Mouse (Mus musculus) hindbrain, embryonic 16.5 days (tissue): ENCODE measurements around the gene Spsb1. TPM values are rescaled to one million over a fixed set of nuclear protein-coding genes. Genes with fewer than 3 reads are reported as not detected.

ENCODE experiments used
- ATAC-seq: fragments of 200-750 bp; cut with Nextera tagmentation; 2 replicates; pipeline ENCODE4 v1.8.0; 2017; ENCODE audit warnings: moderate TSS enrichment, moderate library complexity
- H3K27ac ChIP-seq: fragments of 300-500 bp; sonication (generic); 2 replicates; pipeline ENCODE4 v1.5.1; 2014; ENCODE audit warnings: low read depth, mild to moderate bottlenecking, control low read depth, low read length, moderate library complexity
- H3K27me3 ChIP-seq: fragments of 300-500 bp; sonication (generic); replicated peaks from 2 replicates; pipeline ENCODE4 v1.6.1; 2014; ENCODE audit warnings: low read length; ENCODE audit not compliant: control insufficient read depth, insufficient read depth
- H3K36me3 ChIP-seq: fragments of 300-500 bp; sonication (generic); 2 replicates; pipeline ENCODE4 v1.6.1; 2014; ENCODE audit warnings: mild to moderate bottlenecking, low read length, moderate library complexity, mixed read lengths; ENCODE audit not compliant: control insufficient read depth, insufficient read depth
- H3K4me1 ChIP-seq: fragments of 300-500 bp; sonication (generic); 2 replicates; pipeline ENCODE4 v1.6.1; 2014; ENCODE audit warnings: low read depth, low read length; ENCODE audit not compliant: control insufficient read depth, insufficient read depth
- H3K4me2 ChIP-seq: fragments of 300-500 bp; sonication (generic); 2 replicates; pipeline ENCODE4 v1.6.1; 2014; ENCODE audit warnings: mild to moderate bottlenecking, low read length, control low read depth, moderate library complexity
- H3K4me3 ChIP-seq: fragments of 300-500 bp; sonication (generic); 2 replicates; pipeline ENCODE4 v1.5.1; 2014; ENCODE audit warnings: mild to moderate bottlenecking, low read length, control low read depth, moderate library complexity
- H3K9ac ChIP-seq: fragments of 300-500 bp; sonication (generic); 2 replicates; pipeline ENCODE4 v1.6.1; 2014; ENCODE audit warnings: low read depth, mild to moderate bottlenecking, control low read depth, low read length, moderate library complexity
- H3K9me3 ChIP-seq: fragments of 300-500 bp; sonication (generic); 2 replicates; pipeline ENCODE4 v1.6.1; 2014; ENCODE audit warnings: mild to moderate bottlenecking, low read length, moderate library complexity; ENCODE audit not compliant: control insufficient read depth
- WGBS: fragments of 180-500 bp; shearing (Covaris S2); extraction: QIAGEN DNeasy Blood & Tissue Kit; methylation state at CpG from one replicate; pipeline ENCODE4 v1.1.7; 2014; 5-methylcytosine and 5-hydroxymethylcytosine counted together
- polyA plus RNA-seq: library from polyadenylated mRNA; unstranded; fragments of >200 nt; fragmentation: Nextera tagmentation; extraction: Ambion mirVana; gene quantifications from 2 replicates; pipeline ENCODE4 v1.2.1, GENCODE M21; 2015

The Spsb1 gene
- polyA plus RNA-seq, 1 experiment from 2014 or later: 10.1 TPM

GRCm38 (mm10) chr4:149867351-149867750 lies 87.5 kb downstream of the Spsb1 start:
- Histone ChIP-seq H3K27me3 (no peaks in the 10 kb centered on the region), H3K9me3 (no peaks in the 10 kb centered on the region), H3K4me1 (no peaks in the 10 kb centered on the region; the same call in 1 of the 2 replicates), H3K27ac (no peak overlapping the region), H3K36me3 (no peaks in the 10 kb centered on the region), H3K9ac (no peak overlapping the region), H3K4me2 (no peak overlapping the region), H3K4me3 (no peak overlapping the region)
- 72% methylated on average over 4 of the region's 4 CpGs for WGBS
- ATAC-seq: no peak

GRCm38 (mm10) chr4:149864395-149864794 lies 90.4 kb downstream of the Spsb1 start:
- ATAC-seq: no peak

GRCm38 (mm10) chr4:149863522-149863921 lies 91.3 kb downstream of the Spsb1 start:
- Histone ChIP-seq H3K4me3 (no peak overlapping the region), H3K4me2 (no peak overlapping the region), H3K9ac (no peak overlapping the region), H3K9me3 (no peaks in the 10 kb centered on the region), H3K27me3 (no peaks in the 10 kb centered on the region), H3K27ac (no peak overlapping the region), H3K4me1 (no peaks in the 10 kb centered on the region; the same call in 1 of the 2 replicates), H3K36me3 (no peaks in the 10 kb centered on the region)
- WGBS: 88% methylated on average over 9 of the region's 9 CpGs
- no peak for ATAC-seq

More at GRCm38 (mm10) chr4:149864395-149864794, 90.4 kb downstream of the Spsb1 start:
- Histone ChIP-seq H3K4me2 (no peak overlapping the region), H3K36me3 (no peaks in the 10 kb centered on the region), H3K4me1 (no peaks in the 10 kb centered on the region; the same call in 1 of the 2 replicates), H3K27me3 (no peaks in the 10 kb centered on the region), H3K9ac (no peak overlapping the region), H3K27ac (no peak overlapping the region), H3K4me3 (no peak overlapping the region), H3K9me3 (no peaks in the 10 kb centered on the region)
- WGBS: 73% methylated on average over 4 of the region's 4 CpGs

GRCm38 (mm10) chr4:149860393-149860792 lies 94.5 kb downstream of the Spsb1 start:
- H3K4me2 ChIP-seq: no peak overlapping the region
- no peak overlapping the region for H3K4me3 ChIP-seq
- no peak overlapping the region for H3K27ac ChIP-seq
- WGBS: 73% methylated on average over 6 of the region's 6 CpGs
- no peak overlapping the region for H3K9ac ChIP-seq
- no peaks in the 10 kb centered on the region for H3K27me3 ChIP-seq
- no peak for ATAC-seq
- no peaks in the 10 kb centered on the region for H3K36me3 ChIP-seq
- no peaks in the 10 kb centered on the region for H3K4me1 ChIP-seq
- no peaks in the 10 kb centered on the region for H3K9me3 ChIP-seq

- 64% methylated on average over 8 of the region's 8 CpGs for WGBS
- ATAC-seq: no peak
- Histone ChIP-seq H3K9ac (no peak overlapping the region), H3K36me3 (no peaks in the 10 kb centered on the region), H3K4me1 (peaks cover 8% of the 10 kb centered on the region), H3K27me3 (no peaks in the 10 kb centered on the region), H3K27ac (no peak overlapping the region), H3K4me3 (no peak overlapping the region), H3K4me2 (no peak overlapping the region), H3K9me3 (no peaks in the 10 kb centered on the region)
Observed at GRCm38 (mm10) chr4:149858584-149858983, 96.3 kb downstream of the Spsb1 start.

GRCm38 (mm10) chr4:149858097-149858496 lies 96.7 kb downstream of the Spsb1 start:
- 80% methylated on average over 6 of the region's 6 CpGs for WGBS
- Histone ChIP-seq H3K4me2 (no peak overlapping the region), H3K36me3 (no peaks in the 10 kb centered on the region), H3K27me3 (no peaks in the 10 kb centered on the region), H3K4me1 (peaks cover 8% of the 10 kb centered on the region), H3K9ac (no peak overlapping the region), H3K4me3 (no peak overlapping the region), H3K27ac (no peak overlapping the region), H3K9me3 (no peaks in the 10 kb centered on the region)
- ATAC-seq: no peak

- no peaks in the 10 kb centered on the region for H3K9me3 ChIP-seq
Observed at GRCm38 (mm10) chr4:149857688-149858087, 97.2 kb downstream of the Spsb1 start.

GRCm38 (mm10) chr4:149855892-149856807 lies 98.7 kb downstream of the Spsb1 start:
- H3K9me3 ChIP-seq: no peaks in the 10 kb centered on the region
- no peaks in the 10 kb centered on the region for H3K36me3 ChIP-seq
- ATAC-seq: no peak
- H3K27ac ChIP-seq: no peak overlapping the region
- H3K4me3 ChIP-seq: no peak overlapping the region
- no peaks in the 10 kb centered on the region for H3K27me3 ChIP-seq
- no peak overlapping the region for H3K4me2 ChIP-seq
- peaks cover 8% of the 10 kb centered on the region for H3K4me1 ChIP-seq
- 67% methylated on average over 19 of the region's 19 CpGs for WGBS
- H3K9ac ChIP-seq: no peak overlapping the region

More at GRCm38 (mm10) chr4:149857688-149858087, 97.2 kb downstream of the Spsb1 start:
- Histone ChIP-seq H3K36me3 (no peaks in the 10 kb centered on the region), H3K4me1 (peaks cover 8% of the 10 kb centered on the region), H3K9ac (no peak overlapping the region), H3K4me2 (no peak overlapping the region), H3K27me3 (no peaks in the 10 kb centered on the region), H3K27ac (no peak overlapping the region), H3K4me3 (no peak overlapping the region)
- no peak for ATAC-seq
- WGBS: 66% methylated on average over 3 of the region's 3 CpGs

GRCm38 (mm10) chr4:149855180-149855891 lies 99.5 kb downstream of the Spsb1 start:
- Histone ChIP-seq H3K4me3 (no peak overlapping the region), H3K4me1 (peaks cover 8% of the 10 kb centered on the region), H3K36me3 (no peaks in the 10 kb centered on the region), H3K27ac (peak overlapping the region; percentile 72), H3K4me2 (peak overlapping the region; percentile 67), H3K9me3 (no peaks in the 10 kb centered on the region), H3K27me3 (no peaks in the 10 kb centered on the region), H3K9ac (no peak overlapping the region)
- 50% methylated on average over 10 of the region's 10 CpGs for WGBS
- no peak for ATAC-seq
